Mouse (Mus musculus): ENCODE measurements around the gene Slc35c2. TPM values are rescaled to one million over a fixed set of nuclear protein-coding genes. Genes with fewer than 3 reads are reported as not detected.

Gene Slc35c2
- polyA plus RNA-seq, 1 experiment, result 52.3 TPM

DNA sequence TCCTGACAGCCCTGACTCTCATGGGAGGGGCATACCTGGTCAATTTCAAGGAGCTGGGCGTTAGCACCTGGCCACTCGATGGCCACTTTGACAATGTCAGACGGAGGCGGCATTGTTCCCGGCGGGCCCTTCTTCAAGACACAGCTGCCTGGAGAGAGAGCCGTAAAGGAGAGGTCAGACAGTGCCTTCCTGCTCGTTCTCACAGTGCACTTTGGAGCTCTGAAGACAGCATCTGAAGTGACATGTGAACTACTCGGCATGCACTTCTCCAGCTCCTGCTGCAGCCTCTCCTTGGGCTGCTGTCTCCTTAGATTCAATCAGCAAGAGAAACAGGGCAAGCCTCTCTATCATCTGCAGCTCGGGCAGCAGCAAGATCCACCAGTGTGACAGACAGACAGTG is 28.5 kb upstream of the Slc35c2 start:
- Histone ChIP-seq H3K4me1 (ENCODE audit: control insufficient read depth, insufficient read depth, low read length) (peaks cover 39% of the 10 kb centered on the region), H3K4me3 (replicated peaks; ENCODE audit: extremely low read depth, low read depth, low read length) (no peak overlapping the region)
- WGBS, result 62% methylated on average over 10 of the region's 10 CpGs
- no peak for DNase-seq
- TF ChIP-seq POLR2A (IDR thresholded peaks at IDR 0.05; ENCODE audit: borderline replicate concordance, extremely low read depth, low read depth, low read length), result no peak
- no peak for TF ChIP-seq CTCF (IDR thresholded peaks at IDR 0.05; ENCODE audit: insufficient read depth, low read length)

DNA sequence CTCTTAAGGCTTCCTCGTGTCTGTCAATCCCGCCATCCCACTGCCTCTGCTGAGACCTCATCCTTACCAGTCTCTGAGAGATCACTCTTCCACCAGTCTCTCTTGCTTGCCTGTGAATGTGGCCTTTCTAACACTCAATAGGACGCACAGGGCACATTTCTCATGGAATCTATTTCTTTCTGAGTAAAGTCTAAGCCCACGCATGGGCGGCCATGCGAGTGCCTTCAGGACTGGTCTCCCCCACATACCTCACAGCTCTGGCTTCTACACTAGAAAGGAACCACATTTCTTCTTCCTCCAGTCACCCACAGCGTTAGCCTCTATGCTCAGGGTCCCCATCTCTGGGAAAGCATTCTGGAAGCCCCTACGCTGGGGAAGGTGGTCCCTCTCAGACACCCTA is 26.5 kb upstream of the Slc35c2 start:
- no peak for DNase-seq
- 88% methylated on average over 8 of the region's 8 CpGs for WGBS
- no peak for TF ChIP-seq CTCF (IDR thresholded peaks at IDR 0.05; ENCODE audit: insufficient read depth, low read length)
- no peak for TF ChIP-seq POLR2A (IDR thresholded peaks at IDR 0.05; ENCODE audit: borderline replicate concordance, extremely low read depth, low read depth, low read length)
- peaks cover 22% of the 10 kb centered on the region for H3K4me1 ChIP-seq (ENCODE audit: control insufficient read depth, insufficient read depth, low read length)
- no peak overlapping the region for H3K4me3 ChIP-seq (replicated peaks; ENCODE audit: extremely low read depth, low read depth, low read length)

DNA sequence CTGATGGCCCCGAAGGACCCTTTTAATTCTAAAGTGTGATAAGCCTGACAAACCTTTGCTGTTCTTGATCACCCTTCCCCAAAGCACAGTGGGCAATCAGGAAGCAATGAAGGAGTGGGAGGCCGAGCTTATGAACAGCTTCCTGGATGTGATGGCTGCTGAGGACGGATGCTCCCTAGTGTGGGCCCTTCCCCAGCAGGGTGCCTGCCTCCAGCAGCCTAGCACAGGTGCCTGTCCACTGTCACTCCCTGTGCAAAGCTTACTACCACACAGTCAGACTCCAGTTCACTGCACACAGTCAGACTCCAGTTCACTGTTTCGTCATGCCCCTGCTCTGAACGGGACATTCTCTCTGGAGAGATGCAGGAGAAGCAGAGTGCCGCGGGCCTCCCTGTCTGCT is 24.7 kb upstream of the Slc35c2 start:
- TF ChIP-seq POLR2A (IDR thresholded peaks at IDR 0.05; ENCODE audit: borderline replicate concordance, extremely low read depth, low read depth, low read length) (no peak), CTCF (IDR thresholded peaks at IDR 0.05; ENCODE audit: insufficient read depth, low read length) (no peak)
- H3K4me1 ChIP-seq (ENCODE audit: control insufficient read depth, insufficient read depth, low read length), result peaks cover 7% of the 10 kb centered on the region
- no peak overlapping the region for H3K4me3 ChIP-seq (replicated peaks; ENCODE audit: extremely low read depth, low read depth, low read length)
- DNase-seq, result no peak
- 73% methylated on average over 7 of the region's 7 CpGs for WGBS

DNA sequence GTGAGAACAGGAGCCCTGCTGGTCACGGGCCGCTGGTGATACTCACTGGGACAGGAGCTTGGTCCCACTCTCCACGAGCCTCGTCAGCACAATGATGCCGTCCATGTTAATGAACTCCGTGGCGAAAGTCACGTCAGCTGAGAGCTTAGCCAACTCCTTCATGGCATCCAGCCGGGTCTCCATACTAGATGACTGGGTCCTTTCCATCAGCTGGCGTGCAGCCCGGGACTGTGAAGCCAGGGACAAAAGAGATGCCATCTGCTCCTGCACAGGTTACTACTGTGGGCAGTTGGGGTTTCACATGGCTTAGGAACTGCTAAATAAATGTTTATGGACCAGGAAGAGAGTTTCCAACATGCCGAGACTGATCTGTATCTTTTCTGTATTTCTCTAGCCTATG is 23.9 kb upstream of the Slc35c2 start:
- 88% methylated on average over 12 of the region's 12 CpGs for WGBS
- no peak for TF ChIP-seq CTCF (IDR thresholded peaks at IDR 0.05; ENCODE audit: insufficient read depth, low read length)
- TF ChIP-seq POLR2A (IDR thresholded peaks at IDR 0.05; ENCODE audit: borderline replicate concordance, extremely low read depth, low read depth, low read length), result no peak
- Histone ChIP-seq H3K4me3 (replicated peaks; ENCODE audit: extremely low read depth, low read depth, low read length) (no peak overlapping the region), H3K4me1 (ENCODE audit: control insufficient read depth, insufficient read depth, low read length) (no peaks in the 10 kb centered on the region)
- no peak for DNase-seq

DNA sequence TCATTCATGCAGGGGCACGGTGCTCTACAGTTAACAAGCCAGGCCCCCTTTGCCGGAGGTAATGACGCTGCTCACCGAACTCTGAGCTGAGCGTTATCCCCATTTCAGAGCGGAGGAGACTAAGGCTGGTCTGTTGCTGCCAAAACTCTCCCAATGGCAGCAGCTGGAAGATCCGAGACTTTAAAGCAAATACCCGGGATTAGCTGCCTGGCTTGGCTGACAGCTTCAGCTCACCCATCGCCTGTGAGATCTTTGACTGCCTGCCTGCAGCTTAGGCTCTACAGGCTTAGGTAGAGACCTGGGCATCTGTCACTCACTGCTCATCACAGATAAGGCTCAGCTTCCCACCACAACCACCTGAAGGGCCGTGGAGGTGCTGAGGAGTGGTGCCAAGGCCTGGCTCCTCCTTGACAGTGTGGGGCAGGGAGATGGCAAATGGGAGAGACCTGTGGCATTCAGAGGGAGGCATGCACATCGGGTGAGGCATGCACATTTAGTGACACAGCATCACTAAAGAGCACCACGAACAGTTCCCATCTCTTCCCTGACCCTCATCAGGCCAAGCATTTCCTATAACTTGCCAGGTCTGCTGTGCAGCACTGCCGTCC is 23.3 kb upstream of the Slc35c2 start:
- TF ChIP-seq POLR2A (IDR thresholded peaks at IDR 0.05; ENCODE audit: borderline replicate concordance, extremely low read depth, low read depth, low read length) (no peak), CTCF (IDR thresholded peaks at IDR 0.05; ENCODE audit: insufficient read depth, low read length) (no peak)
- WGBS, result 84% methylated on average over 13 of the region's 13 CpGs
- no peak for DNase-seq
- Histone ChIP-seq H3K4me3 (replicated peaks; ENCODE audit: extremely low read depth, low read depth, low read length) (no peak overlapping the region), H3K4me1 (ENCODE audit: control insufficient read depth, insufficient read depth, low read length) (no peaks in the 10 kb centered on the region)

DNA sequence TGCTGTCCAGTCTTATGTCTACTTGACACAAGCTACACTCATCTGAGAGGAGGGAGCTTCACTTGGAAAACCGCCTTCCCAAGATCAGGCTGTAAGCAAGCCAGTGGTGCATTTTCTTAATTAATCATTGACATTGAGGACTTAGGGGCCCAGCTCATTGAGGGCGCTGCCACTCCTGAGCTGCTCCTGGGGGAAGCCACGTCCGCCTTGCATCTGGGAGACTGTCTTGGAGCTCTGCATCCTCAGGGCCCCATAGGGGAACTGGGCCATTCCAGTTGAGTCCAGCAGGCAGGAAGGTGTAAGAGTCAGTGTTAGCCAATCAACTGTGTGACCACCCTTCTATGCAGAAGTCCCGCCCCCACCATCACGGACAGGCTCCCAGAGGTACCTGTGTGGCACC is 20.1 kb upstream of the Slc35c2 start:
- H3K4me1 ChIP-seq (ENCODE audit: control insufficient read depth, insufficient read depth, low read length), result no peaks in the 10 kb centered on the region
- no peak overlapping the region for H3K4me3 ChIP-seq (replicated peaks; ENCODE audit: extremely low read depth, low read depth, low read length)
- WGBS, result 88% methylated on average over 6 of the region's 6 CpGs
- no peak for TF ChIP-seq CTCF (IDR thresholded peaks at IDR 0.05; ENCODE audit: insufficient read depth, low read length)
- TF ChIP-seq POLR2A (IDR thresholded peaks at IDR 0.05; ENCODE audit: borderline replicate concordance, extremely low read depth, low read depth, low read length), result no peak
- DNase-seq, result no peak

DNA sequence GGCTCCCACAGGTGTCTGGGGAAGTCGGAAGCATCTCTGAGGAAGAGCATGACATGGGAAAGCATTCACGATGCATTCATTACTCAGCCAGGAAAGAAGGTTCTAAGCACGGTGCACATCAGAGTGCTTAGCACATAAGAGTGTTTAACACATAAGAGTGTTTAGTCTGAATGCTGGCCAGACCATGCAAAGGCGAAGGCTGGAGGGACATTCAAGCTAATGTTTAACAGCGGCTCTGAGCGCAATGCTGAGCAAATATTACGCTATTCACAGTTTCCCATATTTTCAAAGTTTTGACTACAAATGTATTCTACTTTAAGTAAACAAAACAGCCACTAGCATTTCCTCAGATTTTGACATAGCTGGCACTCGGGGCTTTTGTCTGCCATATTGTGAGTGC is 17.8 kb upstream of the Slc35c2 start:
- DNase-seq, result no peak
- Histone ChIP-seq H3K4me3 (replicated peaks; ENCODE audit: extremely low read depth, low read depth, low read length) (no peak overlapping the region), H3K4me1 (ENCODE audit: control insufficient read depth, insufficient read depth, low read length) (no peaks in the 10 kb centered on the region)
- WGBS, result 70% methylated on average over 8 of the region's 8 CpGs
- no peak for TF ChIP-seq POLR2A (IDR thresholded peaks at IDR 0.05; ENCODE audit: borderline replicate concordance, extremely low read depth, low read depth, low read length)

DNA sequence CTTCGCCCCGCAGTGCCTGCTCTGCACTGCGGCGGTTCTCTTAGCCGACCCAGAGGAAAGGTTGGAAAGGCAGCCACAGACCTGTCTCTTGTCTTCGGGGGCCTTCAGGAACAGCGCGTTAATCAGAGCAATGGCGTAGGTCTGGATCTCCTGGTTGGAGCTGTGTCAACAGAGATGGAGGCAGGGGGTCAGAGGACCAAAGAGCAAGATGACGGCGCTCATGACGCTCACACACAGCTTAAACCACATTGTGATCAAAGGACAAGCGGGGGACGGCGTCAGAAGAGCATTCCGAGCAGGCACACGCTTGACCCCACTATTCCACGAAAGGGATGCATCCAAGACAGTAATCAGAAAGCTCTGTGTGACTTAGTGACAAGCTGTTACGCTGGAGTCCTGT is 17.1 kb upstream of the Slc35c2 start:
- TF ChIP-seq POLR2A (IDR thresholded peaks at IDR 0.05; ENCODE audit: borderline replicate concordance, extremely low read depth, low read depth, low read length), result no peak
- no peak for TF ChIP-seq CTCF (IDR thresholded peaks at IDR 0.05; ENCODE audit: insufficient read depth, low read length)
- no peak overlapping the region for H3K4me3 ChIP-seq (replicated peaks; ENCODE audit: extremely low read depth, low read depth, low read length)
- no peaks in the 10 kb centered on the region for H3K4me1 ChIP-seq (ENCODE audit: control insufficient read depth, insufficient read depth, low read length)
- 79% methylated on average over 19 of the region's 19 CpGs for WGBS
- DNase-seq, result no peak

DNA sequence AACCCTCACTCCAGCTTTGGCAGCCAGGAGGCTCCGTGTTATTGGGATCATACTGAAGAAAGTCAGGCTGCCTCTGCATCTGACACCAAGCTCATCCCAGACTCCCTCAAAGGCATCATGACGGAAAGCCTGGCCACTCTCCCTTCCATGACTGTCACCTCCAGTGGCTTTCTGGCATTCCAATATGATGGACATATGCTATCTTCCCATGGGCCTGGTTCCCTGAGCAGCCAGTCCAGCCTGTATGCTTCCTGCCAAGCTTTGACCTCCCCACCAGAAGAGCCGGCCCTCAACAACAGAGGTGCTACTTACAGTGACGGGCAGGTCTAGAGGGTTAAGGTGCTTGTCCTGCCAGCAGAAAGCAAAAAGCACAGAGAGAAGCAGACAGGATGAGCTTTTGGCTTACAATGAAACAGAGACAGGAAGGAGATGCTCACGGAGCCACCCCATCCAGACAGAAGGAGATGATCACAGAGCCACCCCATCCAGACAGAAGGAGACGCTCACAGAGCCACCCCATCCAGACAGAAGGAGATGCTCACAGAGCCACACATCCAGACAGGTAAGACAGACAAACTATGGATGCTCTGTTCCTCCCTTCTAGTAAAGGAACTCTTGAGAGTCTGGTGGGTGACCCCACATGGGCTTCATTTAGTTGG is 15.8 kb upstream of the Slc35c2 start:
- DNase-seq, result no peak
- Histone ChIP-seq H3K4me3 (replicated peaks; ENCODE audit: extremely low read depth, low read depth, low read length) (no peak overlapping the region), H3K4me1 (ENCODE audit: control insufficient read depth, insufficient read depth, low read length) (no peaks in the 10 kb centered on the region)
- TF ChIP-seq CTCF (IDR thresholded peaks at IDR 0.05; ENCODE audit: insufficient read depth, low read length) (no peak), POLR2A (IDR thresholded peaks at IDR 0.05; ENCODE audit: borderline replicate concordance, extremely low read depth, low read depth, low read length) (no peak)
- WGBS, result 89% methylated on average over 6 of the region's 6 CpGs

DNA sequence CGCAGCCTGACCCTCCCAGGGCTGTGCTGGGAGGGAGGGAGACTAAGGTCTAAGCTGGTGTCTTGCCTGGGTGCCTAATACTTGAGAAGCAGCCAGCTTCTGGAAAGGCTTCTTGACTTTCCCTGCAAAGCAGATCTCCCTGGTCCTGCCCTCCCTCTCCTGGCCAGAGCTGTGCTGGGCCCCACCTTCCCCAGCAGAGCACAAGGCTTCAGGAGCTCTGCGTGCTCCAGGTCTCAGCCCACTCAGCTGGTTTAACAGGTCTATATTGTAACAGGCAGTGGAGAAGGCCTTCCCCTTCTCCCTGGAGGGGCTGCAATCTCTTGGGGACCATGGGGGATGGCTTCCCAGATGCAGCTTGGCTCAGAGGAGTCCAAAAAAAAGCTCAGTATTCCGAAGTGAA is 13.7 kb upstream of the Slc35c2 start:
- TF ChIP-seq CTCF (IDR thresholded peaks at IDR 0.05; ENCODE audit: insufficient read depth, low read length) (no peak), POLR2A (IDR thresholded peaks at IDR 0.05; ENCODE audit: borderline replicate concordance, extremely low read depth, low read depth, low read length) (no peak)
- 71% methylated on average over 3 of the region's 3 CpGs for WGBS
- H3K4me3 ChIP-seq (replicated peaks; ENCODE audit: extremely low read depth, low read depth, low read length), result no peak overlapping the region
- no peaks in the 10 kb centered on the region for H3K4me1 ChIP-seq (ENCODE audit: control insufficient read depth, insufficient read depth, low read length)
- DNase-seq, result no peak
